10 mouse cellular contexts compared by ENCODE assay signal in the genomic region with DNA sequence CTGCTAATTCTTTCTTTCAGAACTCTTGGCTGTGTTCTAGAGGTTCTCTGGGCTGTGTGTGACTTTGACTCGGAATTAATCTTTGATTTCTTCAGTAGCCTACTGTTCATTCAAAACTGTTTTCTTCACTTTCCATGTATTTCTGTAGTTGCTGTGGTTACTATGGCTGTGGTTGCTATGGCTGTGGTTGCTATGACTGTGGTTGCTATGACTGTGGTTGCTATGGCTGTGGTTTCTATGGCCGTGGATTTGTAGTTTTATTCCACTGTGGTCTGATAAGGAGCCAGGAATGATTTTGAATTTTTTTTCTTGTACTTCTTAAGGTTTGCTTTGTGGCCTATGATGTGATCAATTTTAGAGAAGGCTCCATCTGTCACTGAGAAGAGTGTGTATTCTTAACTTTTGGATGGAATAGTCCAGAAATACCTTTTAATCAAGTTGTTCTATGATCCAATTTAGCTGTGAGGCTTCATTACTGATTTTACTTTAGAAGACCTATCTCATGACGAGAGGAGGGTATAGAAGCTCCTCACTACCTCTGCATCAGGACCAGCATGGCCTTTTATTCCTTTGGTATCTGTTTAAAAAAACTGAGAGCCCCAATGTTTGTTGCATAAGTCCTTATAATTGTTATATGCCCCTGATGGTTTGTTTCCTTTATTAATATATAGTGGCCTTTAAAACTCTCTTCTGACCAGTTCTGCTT. TPM values are rescaled to one million over a fixed set of nuclear protein-coding genes. Genes with fewer than 3 reads are reported as not detected.
DNase-seq lines count a peak whose midpoint lies in the region; TF ChIP-seq lines count a peak whose summit lies in the region.
"Had no signal": no experiment of that assay in that cellular context is flagged by ENCODE, and none has a peak within 500 bp of the region (broad histone marks: within the 10 kb centered on the region; RNA-seq: fewer than 3 reads in every experiment).

No protein-coding gene starts in this region.

- no peak overlapping the region for H3K4me3 ChIP-seq in hindbrain, embryonic 10.5 days
- no peak overlapping the region for H3K4me3 ChIP-seq in thymus, adult 2 months (ENCODE audit: control insufficient read depth, insufficient read depth, low read length)

- DNase-seq in lung, postnatal 10 days = peak; percentile 30
- DNase-seq in lung, adult 18-20 months = no peak
- DNase-seq in hindbrain, embryonic 10.5 days (ENCODE audit: low spot score) = peak; percentile 59
- DNase-seq in left cerebral cortex, postnatal 36 days (ENCODE audit: low spot score in 2 of 2) = peak; percentile 32 to 53
- peak; percentile 63 to 78 for DNase-seq in right cerebral cortex, postnatal 36 days (ENCODE audit: low spot score in 2 of 2)
- DNase-seq in gastrocnemius, postnatal 10 days = no peak
- no peak for DNase-seq in thymus, adult 2 months
- no peak for DNase-seq in thymus, postnatal 25 days

- no peaks in the 10 kb centered on the region for H3K36me3 ChIP-seq in hindbrain, embryonic 10.5 days
- H3K36me3 ChIP-seq in thymus, adult 2 months (ENCODE audit: control insufficient read depth, insufficient read depth, low read length) = no peaks in the 10 kb centered on the region

- no peak for TF ChIP-seq POLR2A in thymus, adult 2 months (IDR thresholded peaks at IDR 0.05; ENCODE audit: control insufficient read depth, extremely low read depth, insufficient read depth, low read length, poor library complexity)

- no peaks in the 10 kb centered on the region for H3K27me3 ChIP-seq in hindbrain, embryonic 10.5 days (ENCODE audit: insufficient read depth, poor library complexity, severe bottlenecking)
- no peaks in the 10 kb centered on the region for H3K27me3 ChIP-seq in thymus, adult 2 months (ENCODE audit: control insufficient read depth, insufficient read depth, low read length)

- intact Hi-C loops in left cerebral cortex, postnatal 36 days (cut with DNase I) = no loop called here

- H3K27ac ChIP-seq in hindbrain, embryonic 10.5 days = no peak overlapping the region
- H3K27ac ChIP-seq in thymus, adult 2 months (ENCODE audit: control insufficient read depth, insufficient read depth, low read length) = no peak overlapping the region

- no peaks in the 10 kb centered on the region for H3K9me3 ChIP-seq in hindbrain, embryonic 10.5 days

- 49% methylated on average over 3 of the region's 3 CpGs for WGBS in hindbrain, embryonic 10.5 days
- WGBS in thymus, adult 2 months = 38% methylated on average over 3 of the region's 3 CpGs

- peaks cover 11% of the 10 kb centered on the region for H3K4me1 ChIP-seq in hindbrain, embryonic 10.5 days (replicated peaks)
- H3K4me1 ChIP-seq in thymus, adult 2 months (replicated peaks; ENCODE audit: control insufficient read depth, insufficient read depth, low read length) = no peaks in the 10 kb centered on the region

- no peak for TF ChIP-seq CTCF in thymus, adult 2 months (IDR thresholded peaks at IDR 0.05; ENCODE audit: borderline replicate concordance, control insufficient read depth, extremely low read depth, insufficient read depth, low read length, poor library complexity)

RNA-seq across cellular contexts. Expression of gene Dhrs2, which starts 16.6 kb away (rescaled TPM):
- polyA plus RNA-seq in hindbrain, embryonic 10.5 days (2016; fragmentation: Nextera tagmentation; extraction: Ambion mirVana) = not detected in 2 replicates
- total RNA-seq in left cerebral cortex, postnatal 36 days (2021) = not detected
- not detected for total RNA-seq in gastrocnemius, postnatal 10 days (2021)
- 0.10 and 0.50 TPM in 2 replicates for polyA plus RNA-seq in thymus, adult 2 months (2012; rRNA removed)
- total RNA-seq: neutrophil, adult 5-6 weeks had no signal
- polyA plus RNA-seq: gonadal fat pad, adult 2 months had no signal

Comparison
In these comparisons a context has a peak if more than half of its experiments do, and no peak if none do; other contexts are left out.
1. DNase-seq: peak in lung, postnatal 10 days (single experiment), hindbrain, embryonic 10.5 days (single experiment), left cerebral cortex, postnatal 36 days (2 of 2) and right cerebral cortex, postnatal 36 days (2 of 2); none in lung, adult 18-20 months (0 of 2), gastrocnemius, postnatal 10 days (single experiment), thymus, adult 2 months (single experiment) and thymus, postnatal 25 days (single experiment).